Mouse (Mus musculus): Measurements from ENCODE around the gene Slc26a9.

Gene Slc26a9

DNA sequence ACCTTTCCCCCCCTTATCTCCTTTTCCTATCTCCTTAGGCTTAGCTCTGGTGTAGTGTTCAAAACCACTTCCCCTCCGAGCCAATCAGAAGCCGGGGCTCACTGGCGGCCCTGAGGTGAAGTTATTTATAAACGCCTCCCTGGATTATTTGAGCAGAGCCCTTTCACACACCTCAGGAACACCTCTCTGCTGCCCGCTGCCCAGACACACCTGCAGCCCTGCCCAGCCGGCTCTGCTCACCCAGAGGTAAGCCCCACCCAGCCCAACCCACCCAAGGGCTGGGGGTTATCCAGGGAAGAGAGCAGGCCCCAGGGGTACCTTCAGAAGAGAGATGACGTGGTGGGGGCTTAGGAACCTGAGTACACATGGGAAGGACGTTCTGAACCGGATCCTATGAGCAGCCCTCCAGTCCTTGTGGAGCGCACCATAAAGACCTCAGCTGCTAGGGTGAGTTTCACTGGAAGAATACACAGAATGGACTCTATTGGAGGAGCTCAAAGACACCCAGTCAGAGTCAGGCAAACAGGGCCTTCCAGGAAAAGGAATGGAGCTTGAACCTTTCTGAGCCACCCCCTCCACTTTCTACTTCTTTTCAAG lies at the start of gene Slc26a9:
Gene Slc26a9, plus strand, starts transcription at position 155 of the 597 bp plus-strand sequence.
- DNase-seq (ENCODE audit: low spot score): no peak

DNA sequence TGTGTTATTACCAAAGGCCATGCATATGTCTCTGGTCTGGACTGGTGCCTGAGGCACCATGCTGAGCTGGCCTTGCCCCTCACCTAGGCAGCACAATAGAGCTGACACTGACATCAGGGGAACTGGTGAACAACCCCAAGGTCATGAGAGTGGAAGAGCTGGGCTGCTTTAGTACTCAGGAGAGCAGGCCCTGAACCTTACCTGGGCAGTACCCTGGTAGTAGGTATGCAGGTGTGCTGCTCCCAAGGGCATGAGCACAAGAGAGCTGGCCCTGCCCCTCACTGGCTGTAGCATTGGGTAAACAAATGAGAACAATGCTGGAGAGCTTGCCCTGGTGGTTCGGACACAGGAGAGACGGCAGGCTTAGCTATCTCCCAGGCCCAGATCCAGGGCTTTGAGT lies 48.5 kb upstream of the Slc26a9 start:
- no peak for DNase-seq (ENCODE audit: low spot score)

DNA sequence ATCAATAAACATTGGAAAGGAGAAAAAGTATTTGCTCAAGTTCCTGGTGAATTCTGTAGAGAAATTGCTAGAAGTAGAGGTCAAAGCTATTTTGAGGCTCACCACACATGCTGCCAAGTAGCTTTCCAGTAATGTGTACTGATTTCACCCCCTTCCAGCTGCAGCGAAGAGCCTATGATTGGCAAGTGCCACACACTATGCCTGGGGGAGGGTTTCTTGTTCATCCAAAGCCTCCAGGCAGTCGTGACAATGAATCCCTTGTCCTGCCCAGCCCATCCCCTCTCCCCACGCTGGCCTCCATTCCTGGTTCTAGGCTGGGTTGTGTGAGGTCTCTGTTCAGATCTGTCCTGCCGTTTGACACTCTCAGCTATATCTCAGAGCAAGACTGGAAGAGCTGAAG lies 47.5 kb upstream of the Slc26a9 start:
- no peak for DNase-seq (ENCODE audit: low spot score)

DNA sequence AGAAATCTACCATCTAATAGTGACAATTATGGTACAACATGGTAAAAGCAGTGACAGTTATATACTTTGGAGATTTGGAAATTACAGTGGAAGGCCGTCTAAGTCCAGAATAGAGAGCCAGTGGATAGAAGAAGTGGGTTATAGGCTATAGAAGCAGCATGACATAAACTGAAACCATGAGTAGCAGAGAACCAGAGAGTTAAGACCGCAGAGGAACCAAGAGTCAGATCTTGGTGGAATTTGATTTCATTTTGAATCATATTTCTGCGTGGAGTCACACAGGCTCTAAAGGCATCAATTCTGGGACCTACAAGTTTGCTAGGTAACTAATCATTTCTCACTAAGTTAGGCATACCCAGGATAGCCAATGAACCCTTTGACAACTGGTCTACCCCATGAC lies 45.1 kb upstream of the Slc26a9 start:
- no peak for DNase-seq (ENCODE audit: low spot score)

DNA sequence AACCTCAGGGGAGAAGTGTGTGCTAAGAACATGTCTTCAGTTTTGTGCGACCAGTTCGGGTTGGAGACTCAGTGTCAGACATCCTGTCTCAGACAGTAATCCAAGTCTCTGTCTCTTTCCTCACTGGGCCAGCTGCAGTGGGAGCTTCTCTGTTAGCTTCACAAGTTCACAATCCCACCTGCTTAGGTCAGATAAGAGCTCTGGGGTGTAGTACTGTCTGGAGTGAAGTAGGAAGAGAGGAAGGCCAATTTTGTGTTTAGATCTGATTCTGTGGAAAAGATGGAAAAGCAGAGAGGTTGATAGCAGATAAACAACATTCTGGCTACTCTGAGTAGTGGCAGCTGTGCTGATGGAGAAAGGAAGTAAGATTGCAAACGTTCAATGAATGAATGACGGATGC lies 44.2 kb upstream of the Slc26a9 start:
- DNase-seq (ENCODE audit: low spot score): no peak

DNA sequence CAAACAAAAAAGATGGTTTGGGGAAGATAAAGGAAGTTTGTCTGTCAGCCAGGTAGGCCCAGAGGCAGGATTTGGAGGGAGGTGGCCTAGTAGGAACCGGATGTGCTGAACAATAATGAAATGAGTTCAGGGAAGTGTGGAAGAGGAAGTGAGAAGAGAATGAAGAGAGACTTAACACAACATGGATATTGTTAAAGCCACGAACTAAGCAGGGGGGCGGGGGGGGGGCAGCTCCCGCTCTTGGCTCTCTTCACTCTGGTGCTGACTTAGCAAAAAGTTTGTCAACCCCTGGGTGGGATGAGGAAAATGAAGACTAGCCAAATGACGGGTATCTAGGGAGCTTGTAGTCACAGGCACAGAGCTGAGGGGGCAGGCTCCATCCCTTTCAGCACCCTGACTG lies 43.4 kb upstream of the Slc26a9 start:
- no peak for DNase-seq (ENCODE audit: low spot score)

DNA sequence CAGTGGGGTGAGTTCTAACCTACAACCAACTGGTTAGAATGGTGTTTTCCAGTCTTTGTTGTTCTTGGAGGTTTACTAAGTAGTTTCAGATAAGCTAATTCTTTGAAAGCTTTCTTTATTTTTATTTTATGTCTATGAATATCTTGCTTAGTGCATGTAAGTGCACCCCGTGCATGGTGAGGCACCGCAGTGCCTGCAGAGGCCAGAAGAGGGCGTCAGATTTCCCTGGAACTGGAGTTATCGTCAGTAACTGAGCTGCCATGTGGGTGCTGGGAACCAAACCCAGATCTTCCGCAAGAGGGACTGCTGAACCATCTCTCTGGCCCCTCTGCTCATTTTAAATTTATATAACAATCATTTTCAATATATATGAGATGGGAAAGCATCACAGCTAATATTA lies 42.4 kb upstream of the Slc26a9 start:
- DNase-seq (ENCODE audit: low spot score): no peak

DNA sequence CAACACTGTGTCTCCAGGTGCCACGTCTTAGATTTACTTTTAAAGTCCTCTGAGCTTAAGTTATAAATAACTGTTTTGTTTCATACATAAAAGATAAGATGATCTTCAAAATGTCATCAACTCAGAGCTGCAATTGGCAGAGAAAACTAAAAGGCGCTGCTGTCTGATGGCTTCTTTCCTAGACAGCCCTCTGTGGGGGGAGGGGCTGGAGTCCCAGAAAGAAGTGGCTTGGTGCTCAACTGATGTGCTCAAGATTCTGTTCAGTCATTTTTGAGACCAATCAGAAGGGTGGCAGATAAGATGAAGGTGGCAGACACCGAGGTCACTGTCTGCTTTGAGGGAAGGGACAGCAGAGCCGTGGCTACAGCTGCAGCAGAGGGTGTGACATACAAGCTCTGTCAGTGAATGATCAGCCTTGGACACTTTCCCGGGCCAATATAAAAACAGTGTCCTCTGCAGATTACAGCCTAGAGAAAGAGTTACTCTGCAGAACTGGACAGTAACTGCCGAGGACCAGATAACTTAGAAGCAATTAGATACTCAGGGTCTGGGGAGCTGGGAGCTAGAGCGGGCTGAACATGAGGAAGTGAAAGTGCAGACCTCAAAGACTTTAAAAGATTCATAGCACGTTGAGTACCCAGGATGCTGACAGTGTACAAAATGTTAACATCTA lies 41.6 kb upstream of the Slc26a9 start:
- no peak for DNase-seq (ENCODE audit: low spot score)

DNA sequence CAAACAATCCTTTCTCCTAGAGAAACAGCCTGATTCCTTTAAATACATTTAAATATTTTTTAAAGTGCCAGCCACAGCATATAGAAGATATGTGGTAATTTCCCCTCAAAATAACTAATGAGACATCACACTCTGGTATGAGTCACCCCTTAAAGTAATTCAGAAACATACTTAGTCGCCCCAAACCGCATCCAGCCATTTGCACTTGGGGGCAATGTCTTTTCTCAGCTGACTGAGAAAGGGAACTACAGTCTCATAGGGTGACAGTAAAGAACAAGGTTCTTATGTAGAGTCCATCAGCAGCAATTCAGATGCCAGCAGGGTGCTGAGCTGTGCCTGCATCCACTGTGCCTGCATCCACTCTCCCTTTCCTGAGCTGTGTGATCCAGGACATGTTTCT lies 40.3 kb upstream of the Slc26a9 start:
- DNase-seq (ENCODE audit: low spot score): no peak

DNA sequence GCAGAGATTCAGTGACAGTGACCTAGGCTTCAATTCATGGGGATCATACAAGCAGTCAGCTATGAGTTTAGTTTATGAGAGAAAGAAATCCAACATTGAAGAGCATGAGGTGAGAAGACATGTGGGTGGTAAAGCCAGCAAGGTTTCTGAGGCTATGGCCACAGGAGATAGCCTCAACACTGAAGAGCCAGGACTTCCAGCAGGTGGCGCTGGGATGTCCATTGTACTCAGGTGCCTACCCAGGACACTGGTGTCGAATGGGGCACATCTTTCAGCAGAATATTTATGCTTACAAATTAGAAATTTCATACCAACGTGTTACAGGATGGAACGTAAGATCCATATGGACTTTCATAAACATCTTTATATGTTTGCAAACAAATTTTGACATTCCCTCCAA lies 35.5 kb upstream of the Slc26a9 start:
- DNase-seq (ENCODE audit: low spot score): peak; percentile 22

DNA sequence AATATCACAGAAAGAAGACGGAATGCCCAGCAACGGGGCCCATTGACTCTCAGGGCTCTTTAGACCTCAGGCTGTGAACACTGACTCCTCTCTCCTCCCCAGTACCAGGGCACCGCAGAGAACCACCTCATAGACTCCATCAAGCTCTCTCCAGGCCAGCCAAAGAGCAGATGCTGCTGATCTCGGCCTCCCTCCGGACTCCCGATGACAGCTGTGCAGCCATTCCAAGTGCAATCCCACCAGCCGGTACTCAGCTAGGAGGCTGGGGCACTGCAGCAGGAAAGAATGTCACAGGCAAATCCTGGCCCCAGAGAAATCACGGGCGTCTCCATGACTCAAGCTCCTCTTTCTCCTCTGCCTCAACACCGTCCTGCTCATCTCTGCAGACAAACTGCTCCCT lies 32.3 kb upstream of the Slc26a9 start:
- no peak for DNase-seq (ENCODE audit: low spot score)

DNA sequence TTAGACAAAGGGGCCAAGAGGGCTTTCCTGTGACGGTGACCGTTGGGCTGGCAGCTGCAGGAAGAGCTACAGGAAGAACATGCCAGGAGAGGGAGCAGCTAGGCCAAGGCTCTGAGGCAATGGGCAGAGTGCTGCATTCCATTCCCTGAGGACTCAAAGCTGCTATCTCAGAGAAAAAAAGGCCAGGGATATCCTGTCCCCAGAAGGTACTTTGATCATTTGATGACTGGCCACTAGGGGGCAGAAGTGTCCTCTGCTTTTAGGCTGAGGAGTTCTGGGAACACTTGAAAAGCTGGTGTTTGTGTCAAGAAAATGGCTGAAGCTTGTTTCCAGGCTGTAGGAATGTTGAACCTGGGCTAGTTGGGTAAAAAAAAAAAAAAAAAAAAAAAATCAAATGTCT lies 31.4 kb upstream of the Slc26a9 start:
- peak; percentile 46 for DNase-seq (ENCODE audit: low spot score)

DNA sequence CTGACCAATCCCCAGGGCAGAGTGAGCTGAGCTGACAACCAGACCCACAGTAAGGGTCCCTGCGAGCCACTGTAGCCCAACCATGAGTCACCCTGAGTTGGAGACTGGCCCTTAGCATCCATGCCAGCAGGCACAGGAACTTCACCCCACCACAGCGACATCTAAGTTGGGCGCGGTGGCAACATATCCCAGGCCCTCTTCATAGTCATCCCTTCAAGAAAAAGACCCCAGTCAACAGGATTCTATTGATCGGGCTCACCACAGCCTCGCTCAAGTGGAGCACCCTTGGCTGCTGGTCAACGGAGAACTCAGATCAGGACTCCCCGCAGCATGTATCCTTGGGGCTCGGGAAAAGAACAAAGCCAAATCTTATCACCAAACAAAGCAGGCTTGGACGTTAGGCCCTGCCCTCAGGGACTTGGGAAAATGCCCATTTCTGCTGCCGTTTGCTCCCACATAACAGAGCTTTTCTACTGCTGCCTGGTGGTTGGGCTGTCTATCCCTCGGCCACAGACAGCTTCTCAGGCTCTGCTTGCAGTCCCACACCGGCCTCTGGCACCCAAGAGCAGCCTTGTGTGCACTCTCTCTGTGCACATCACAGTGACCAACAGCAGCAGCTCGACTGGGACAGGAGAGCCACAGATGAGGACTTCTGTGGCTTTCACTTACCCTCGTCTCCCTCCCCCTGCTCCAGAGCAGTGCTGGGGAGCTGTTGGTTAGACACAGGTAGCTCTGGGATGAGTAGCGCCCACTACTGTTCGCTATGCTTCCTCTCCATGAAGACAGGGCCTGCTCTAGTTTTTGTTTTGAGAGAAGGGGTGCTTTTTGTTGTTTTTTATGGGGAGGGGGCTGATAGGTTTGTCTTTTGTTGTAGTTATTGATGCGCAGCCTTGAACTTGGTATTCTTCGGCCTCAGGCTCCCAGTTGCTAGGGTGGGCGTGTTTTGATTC lies 29.2 kb upstream of the Slc26a9 start:
- DNase-seq (ENCODE audit: low spot score): no peak

DNA sequence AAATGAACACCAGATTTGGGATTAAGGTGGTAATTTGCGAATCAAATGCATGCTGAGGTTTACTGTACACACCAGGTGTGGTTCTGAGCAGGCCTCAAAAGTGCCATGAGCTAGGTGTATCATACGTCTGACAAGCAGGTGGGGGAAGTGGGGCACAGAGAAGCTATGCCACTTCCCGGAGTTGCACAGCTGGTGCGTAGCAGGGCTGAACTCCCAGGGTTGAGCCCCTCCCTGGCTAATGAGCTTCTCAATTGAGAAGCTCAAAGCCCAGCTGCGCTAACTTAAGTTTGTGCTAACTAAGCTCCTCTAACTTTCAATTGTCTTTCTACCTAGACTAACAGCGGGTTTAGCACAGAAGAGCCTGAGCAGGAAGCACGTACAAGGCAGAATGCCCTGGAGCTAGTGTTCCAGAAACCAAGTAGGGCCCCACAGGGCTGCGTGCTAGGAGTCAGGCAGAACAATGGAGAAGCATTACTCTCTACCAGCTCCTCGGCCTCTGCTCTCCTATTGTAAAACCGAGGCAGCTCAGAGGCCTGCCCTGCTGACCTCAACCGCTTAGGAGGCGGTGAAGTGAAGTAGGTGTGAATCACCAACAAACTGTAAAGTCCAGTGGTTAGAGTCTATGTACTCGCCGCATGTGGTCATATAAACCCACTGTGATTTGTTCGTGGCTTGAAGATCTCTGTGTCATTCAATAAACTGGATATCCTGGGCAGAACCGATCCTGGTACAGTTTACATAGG lies 24.7 kb upstream of the Slc26a9 start:
- DNase-seq (ENCODE audit: low spot score): no peak

DNA sequence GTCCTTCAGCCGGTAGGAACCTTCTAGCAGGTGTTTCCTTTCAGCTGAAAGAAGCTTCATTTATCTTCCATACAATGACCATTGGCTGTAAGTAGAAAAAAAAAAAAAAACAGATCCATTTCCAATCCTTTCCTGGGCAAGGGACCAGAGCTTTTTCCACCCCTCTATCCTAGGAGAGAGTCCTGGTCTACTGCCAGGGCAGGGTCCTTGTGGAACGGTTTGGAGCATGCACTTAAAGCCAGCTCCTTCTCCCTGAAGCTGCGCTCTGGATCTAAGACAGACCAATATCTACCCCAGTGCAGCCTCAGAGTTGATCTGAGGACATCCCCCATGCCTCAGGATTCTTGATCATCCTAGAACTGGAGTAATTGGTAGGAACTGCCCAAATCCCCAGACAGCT lies 21.8 kb upstream of the Slc26a9 start:
- DNase-seq (ENCODE audit: low spot score): no peak

DNA sequence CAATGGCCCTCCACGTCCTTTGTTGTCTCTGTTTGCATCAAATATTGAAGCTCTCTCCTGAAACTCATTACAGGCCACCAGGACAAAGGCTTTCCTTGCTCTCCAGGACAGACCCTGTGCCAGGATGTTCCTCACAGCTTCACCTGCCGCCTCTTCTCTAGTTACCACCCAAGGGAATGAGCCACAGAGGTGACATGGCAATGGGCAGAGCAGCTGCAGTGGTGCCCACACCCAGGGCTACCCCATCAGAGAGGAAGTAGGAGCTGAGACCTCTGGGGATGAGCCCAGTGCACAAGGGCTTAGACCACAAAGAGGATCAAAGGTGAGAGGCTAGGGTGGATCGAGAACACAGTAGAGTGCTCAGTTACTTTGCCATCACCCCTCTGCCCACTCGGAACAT lies 20.3 kb upstream of the Slc26a9 start:
- no peak for DNase-seq (ENCODE audit: low spot score)

DNA sequence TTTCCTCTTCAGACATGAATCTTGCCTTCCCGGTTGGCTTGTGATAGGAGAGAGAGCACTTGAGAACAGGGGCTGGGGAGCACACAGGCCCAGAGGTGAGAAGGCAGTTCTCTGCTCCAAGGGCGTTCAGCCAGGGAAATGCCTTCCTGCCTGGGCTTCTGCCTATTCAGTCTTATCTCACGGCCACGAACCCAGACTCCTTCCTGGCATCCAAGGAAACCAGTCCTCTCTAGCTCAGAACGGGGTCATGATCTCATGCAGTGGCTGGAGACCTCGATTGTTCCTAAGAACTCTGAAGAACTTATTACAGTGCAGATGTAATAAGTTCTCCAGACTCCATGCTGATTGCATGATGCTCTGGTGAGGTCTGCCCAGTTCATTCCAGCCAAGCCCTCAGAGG lies 17.2 kb upstream of the Slc26a9 start:
- no peak for DNase-seq (ENCODE audit: low spot score)

DNA sequence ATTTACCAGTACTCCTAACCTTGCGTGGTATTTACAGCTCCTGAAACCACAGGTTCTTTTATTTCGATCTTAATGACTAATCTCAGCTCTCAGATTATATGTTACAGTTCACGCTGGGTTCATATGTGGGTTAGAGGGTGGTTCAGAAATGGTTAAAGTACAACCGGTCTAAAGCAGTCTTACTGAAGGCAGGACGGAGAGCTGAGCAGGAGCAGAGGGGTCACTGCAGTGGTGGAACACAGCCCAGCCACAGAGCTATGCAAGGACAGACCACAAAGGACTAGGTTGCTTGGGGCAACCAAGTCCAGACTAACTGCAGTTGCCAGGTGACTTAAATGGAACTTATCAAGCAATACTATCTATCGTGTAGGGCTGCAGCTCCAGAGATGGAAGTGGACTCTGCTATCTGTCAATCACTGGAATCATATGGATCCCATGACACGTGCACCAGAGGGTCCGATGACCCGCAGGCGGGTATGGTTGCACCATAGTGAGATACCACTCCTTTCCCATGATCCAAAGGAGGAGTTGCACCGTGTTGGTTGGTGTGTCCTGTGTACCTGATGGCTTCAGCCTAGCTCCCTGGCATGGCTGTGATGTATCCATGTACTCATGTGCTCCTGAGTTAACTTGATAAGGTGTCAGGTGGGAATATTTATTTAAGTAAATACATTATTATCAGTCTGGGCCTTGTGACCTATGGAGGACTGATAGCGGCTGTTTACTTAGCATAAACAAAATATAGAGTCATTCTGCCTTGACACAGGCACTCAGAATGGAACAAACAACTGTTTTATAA lies 13.0 kb upstream of the Slc26a9 start:
- no peak for DNase-seq (ENCODE audit: low spot score)

DNA sequence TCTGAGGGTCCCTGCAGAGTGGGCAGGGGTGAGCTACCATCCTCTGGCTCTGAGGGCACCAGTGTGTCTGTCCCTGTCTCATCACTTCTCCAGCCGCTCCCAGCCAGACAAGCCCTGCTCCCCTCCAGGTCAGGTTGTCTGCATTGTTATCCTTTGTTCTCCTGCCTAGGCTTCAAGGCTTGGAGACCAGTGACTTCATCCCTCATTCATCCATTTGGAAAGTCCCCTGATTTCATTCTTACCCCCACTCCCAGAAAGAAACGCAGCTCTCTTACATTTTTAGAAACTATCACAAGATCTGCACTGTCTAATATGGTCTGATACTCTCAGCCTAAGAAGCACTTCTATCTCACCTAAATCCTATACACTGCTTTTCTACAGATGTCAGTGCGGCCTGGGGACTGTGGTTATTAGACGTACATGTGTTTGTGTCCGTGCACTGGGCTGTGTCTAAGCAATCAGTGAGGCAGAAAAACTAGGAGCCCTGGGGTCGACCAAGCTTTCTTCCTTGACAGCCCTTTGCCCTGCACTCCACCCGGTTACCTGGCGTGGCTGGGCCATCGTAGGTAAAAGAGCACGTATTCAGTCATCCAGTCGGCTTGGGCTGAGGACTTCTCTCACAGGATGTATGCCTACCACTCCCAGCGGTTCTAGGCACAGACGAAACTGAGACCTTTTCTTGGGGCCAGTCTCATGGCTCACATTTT lies 10.2 kb upstream of the Slc26a9 start:
- DNase-seq (ENCODE audit: low spot score): no peak

DNA sequence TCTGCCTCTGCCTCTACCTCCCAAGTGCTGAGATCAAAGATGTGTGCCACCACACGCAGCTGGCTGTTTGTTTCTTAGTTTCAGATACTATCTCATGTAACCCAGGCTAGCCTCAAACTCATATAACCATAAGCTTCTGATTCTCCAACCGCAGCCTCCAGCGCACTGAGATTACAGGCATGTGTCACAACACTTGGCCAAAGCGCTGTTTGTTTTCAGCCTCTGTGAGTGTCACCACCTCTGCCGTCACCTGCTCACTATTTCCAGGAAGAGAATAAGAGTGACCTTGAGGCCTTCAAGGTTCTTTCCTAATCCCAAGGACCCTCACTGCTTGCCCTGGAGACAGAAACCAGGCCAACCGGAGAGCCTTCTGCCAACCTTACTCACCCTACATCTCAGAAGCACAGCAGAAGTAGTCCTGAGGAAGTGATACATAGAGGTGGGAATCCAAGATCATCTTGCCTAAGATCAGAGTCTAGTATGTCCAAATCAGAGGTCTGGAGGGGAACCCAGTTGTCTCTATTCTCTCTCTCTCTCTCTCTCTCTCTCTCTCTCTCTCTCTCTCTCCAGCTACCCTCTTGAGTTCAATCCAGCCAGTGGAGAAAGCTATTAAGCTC lies 9.1 kb upstream of the Slc26a9 start:
- DNase-seq (ENCODE audit: low spot score): no peak

Measured in T-cell, adult 2 months (primary cell).